Mouse (Mus musculus) cerebellum, postnatal 10 days (tissue): ENCODE results near the gene Abcc12.
A peak's percentile ranks its signal among the peaks of the same experiment; 100 is the strongest.

ENCODE experiments used
- DNase-seq, 2 experiments: peaks; one replicate each; pipeline ENCODE4 v3.0.0; 2021; ENCODE audit warnings: mixed read lengths in 2 of 2

The Abcc12 gene

GRCm38 (mm10) chr8:86578076-86578475, 2.4 kb downstream of the Abcc12 start:
- DNase-seq: peak; percentile 97

GRCm38 (mm10) chr8:86577547-86577946, 2.9 kb downstream of the Abcc12 start:
- DNase-seq: no peak

GRCm38 (mm10) chr8:86563674-86564073, 16.8 kb downstream of the Abcc12 start:
- no peak for DNase-seq

GRCm38 (mm10) chr8:86561737-86562136, 18.7 kb downstream of the Abcc12 start:
- no peak for DNase-seq

DNA sequence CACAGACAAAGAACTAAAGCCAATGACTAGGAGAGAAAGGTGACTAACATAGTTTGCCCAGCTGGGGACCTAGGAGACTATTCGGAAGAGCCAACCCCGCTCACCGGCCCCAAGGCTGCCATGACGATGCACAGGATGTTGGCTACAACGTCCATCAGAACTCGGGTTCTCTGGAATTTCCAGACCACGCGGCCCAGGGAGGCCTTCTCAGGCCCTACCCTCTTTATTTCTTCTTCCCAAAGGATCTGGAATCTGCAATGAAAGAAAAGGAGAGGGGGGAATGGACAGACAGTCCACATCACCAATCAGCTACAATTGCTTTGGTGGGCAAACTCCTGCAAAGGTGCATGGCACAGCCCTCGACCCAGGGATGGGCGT, 19.8 kb downstream of the Abcc12 start:
- DNase-seq: no peak

- no peak for DNase-seq
Measured at GRCm38 (mm10) chr8:86559947-86560687, 20.4 kb downstream of the Abcc12 start.

DNA sequence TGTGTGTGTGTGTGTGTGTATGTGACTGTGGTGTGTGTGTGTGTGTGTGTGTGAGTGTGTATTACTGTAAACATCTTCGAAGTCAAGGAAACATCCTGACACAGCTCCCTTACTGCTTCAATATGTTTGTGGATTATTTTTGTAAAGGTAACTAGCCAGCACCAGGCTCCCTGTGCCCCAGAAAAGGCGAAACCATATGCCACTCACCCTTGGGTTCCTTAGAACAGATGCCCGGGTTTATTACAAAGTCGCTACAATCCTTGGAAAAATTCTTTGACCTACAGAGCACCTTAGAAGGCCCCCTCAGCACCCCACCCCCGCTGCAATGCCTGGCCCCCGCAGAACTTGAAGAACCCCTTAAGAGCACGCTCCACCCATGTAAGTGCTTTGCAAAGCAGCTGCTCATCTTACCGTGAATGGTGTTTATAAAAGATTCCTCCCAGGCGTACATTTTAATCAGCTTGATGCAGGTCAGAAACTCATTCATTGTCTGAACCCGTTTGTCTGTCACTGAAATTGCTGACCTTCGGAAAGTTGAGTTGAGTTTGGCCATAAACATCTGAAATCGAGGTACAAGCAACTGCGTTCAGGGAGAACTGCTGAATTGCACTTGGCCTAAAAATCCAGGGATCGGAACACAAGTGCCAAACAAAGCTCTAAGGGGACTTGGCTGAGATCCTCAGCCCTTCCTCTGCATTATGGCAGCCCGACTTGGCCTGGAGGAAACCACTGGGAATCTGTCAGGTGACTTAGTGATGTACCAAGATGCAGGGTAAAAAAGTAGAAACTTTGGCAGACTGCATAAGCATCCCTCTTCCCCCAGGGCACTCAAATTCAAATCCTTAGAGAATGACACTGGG, 23.1 kb downstream of the Abcc12 start:
- DNase-seq: peak; percentile 66 to 67

DNA sequence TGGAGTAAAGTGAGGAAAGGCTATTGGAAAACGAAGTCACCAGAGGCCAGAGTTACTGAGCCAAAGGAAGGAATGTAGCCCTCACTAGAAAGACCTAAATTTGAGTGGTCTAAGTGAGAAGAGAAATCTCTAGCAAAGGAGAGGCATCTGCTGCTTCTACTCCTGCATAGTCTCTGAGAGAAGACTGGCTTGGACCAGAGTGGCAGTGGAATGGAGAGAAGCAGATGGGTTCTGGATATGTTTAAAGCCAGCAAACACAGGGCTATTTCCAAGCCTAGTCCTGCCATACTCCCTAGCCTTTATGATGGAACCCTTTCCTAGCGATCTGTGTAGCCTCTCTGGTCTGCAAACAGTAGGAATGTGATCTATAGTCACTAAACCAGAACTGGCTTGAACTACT, 24.9 kb downstream of the Abcc12 start:
- no peak for DNase-seq

- no peak for DNase-seq
Measured at GRCm38 (mm10) chr8:86554220-86554891, 26.1 kb downstream of the Abcc12 start.

DNA sequence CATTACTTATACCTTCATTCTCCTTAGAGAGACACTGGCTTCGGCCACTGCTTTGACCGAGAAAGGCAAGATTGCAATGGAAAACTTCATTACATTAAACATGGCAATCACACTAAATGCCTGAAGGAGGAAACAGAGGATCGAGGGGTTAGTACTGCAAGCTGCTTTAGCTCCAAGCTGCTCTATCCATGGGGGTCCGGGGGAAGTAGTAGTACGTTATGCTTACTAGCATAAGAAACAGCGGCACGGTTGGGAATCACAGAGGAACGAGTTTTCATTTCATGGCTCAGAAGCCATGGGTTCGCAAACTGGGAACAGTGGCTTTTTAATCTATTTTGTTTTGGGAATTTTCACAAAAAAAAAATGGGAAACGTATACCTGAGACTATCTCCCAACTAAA, 30.0 kb downstream of the Abcc12 start:
- DNase-seq: no peak

GRCm38 (mm10) chr8:86546001-86546400, 34.5 kb downstream of the Abcc12 start:
- DNase-seq: no peak

DNA sequence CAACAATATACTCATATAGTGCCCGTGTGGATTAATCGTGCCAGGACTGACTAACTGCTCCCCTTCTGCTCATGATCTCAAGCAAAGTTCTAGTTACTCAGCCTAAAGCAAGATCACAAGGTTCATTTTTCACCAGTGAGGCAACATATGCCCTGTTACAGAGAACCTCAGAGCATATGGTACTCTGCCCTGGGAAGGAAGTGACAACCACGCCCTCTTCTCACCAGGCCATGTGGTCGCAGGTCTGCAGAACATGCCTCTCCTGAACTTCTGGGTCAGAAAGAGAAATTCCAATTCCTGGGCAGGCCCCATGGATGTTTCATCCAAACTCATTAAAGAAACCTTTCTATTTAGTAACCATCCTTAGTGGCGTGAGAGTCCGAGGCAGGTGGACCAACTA, 39.6 kb downstream of the Abcc12 start:
- no peak for DNase-seq

DNA sequence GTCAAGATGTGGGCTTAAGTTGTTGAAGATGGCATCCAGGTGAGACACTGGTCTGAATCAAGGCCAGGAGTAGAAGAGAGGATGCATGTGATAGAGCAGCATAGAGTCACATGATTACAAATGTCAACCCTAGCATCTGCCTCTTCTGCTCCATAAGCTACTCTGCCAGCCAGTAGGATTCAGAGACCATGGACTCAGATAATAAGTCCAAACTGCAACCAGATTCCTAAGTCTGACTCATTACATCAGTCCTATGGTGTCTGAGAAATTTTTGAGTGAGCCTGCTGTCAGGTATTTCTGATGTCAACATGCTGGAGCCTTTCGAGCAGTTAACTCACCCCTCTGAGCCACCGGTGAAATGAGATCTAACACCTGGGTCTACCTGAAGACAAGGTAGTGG, 40.1 kb downstream of the Abcc12 start:
- no peak for DNase-seq

GRCm38 (mm10) chr8:86536663-86536987, 43.9 kb downstream of the Abcc12 start:
- no peak for DNase-seq

GRCm38 (mm10) chr8:86535791-86536662, 44.5 kb downstream of the Abcc12 start:
- DNase-seq: peak; percentile 95 to 99

GRCm38 (mm10) chr8:86535068-86535560, 45.4 kb downstream of the Abcc12 start:
- DNase-seq: peak in 1 of 2 experiments; percentile 31

GRCm38 (mm10) chr8:86529714-86530113, 50.8 kb downstream of the Abcc12 start:
- peak in 1 of 2 experiments; percentile 29 for DNase-seq

DNA sequence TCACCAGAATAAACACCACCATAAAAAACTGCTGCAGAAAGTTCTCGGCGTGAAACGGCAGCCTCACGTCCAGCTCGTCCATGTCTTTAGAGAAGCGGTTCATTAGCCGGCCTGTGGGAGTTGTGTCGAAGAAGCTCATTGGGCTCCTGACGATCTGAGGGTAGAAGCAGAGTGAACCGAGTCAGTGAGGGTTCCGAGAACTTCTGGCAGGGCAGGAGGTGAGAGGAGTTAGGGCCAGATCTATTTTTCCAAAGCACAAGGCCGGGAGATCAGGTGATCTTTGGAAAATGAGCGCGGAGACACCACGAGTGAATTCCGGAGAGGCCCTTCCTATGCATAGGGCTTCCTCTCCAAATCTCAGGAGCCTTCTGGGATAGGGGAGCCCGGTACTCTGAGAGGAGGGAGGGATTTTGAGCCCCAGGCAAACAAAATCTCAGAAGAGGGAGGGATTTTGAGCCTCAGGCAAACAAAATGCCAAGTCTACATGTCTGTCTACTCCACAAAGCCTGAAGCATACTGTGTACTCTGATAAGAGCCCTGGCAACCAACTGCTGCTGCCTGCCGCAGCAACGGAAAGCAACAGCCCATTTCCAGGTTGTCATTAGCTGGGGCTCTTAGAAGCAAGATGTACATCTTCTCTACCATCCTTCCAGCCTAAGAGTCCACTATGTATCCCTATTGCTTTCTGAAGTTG, 53.0 kb downstream of the Abcc12 start:
- DNase-seq: peak in 1 of 2 experiments; percentile 20

- peak; percentile 87 to 89 for DNase-seq
Measured at GRCm38 (mm10) chr8:86526808-86527207, 53.7 kb downstream of the Abcc12 start.

- DNase-seq: peak; percentile 75 to 86
Measured at GRCm38 (mm10) chr8:86514203-86514602, 66.3 kb downstream of the Abcc12 start.

GRCm38 (mm10) chr8:86512886-86513285, 67.6 kb downstream of the Abcc12 start:
- DNase-seq: no peak
